Comparison of ENCODE assay signal across 1 mouse cellular context in the genomic region with DNA sequence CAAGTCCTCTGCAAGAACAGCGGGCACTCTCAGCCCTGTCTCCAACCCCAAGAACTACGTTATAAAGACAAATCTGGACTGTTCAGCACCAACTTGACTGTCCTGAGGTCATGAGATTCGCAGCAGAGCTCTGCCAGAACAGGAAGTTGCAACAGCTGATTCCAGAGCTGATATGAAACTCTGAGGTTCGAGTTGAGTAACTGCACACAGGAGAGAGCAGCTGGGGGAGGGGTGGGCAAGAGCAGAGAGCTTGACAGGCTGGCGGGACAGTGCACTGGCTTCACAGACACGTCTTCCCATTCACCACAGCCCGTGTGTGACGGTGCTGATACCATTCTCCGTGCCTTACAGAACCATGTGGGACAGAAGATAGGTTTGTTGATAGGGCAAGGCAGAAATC.
TF ChIP-seq lines count a peak whose summit lies in the region.

No protein-coding gene starts in this region.

TF ChIP-seq in CH12.LX, 34 proteins besides CTCF, POLR2A, EP300 and RAD21 (continued from another document):
- TF ChIP-seq MXI1 (IDR thresholded peaks at IDR 0.05; ENCODE audit: low read depth, low read length) (peak; percentile 73), E2F4 (IDR thresholded peaks at IDR 0.05; ENCODE audit: insufficient replicate concordance, low read depth, low read length) (no peak)
